Mouse (Mus musculus): ENCODE measurements around the gene Tbc1d9b.
A peak's percentile ranks its signal among the peaks of the same experiment; 100 is the strongest.

GRCm38 (mm10) chr11:50154777-50155520 lies 23.8 kb downstream of the Tbc1d9b start:
- no peak for TF ChIP-seq EP300 (IDR thresholded peaks at IDR 0.05; ENCODE audit: low read depth)
- TF ChIP-seq CTCF (IDR thresholded peaks at IDR 0.05; ENCODE audit: low read depth) = peak; percentile 25; the same call in 1 of the 2 replicates

All from liver, postnatal 0 days (tissue).